Mouse (Mus musculus) forebrain, embryonic 14.5 days (tissue): ENCODE measurements around the gene Enox1. TPM values are rescaled to one million over a fixed set of nuclear protein-coding genes. Genes with fewer than 3 reads are reported as not detected.

Source experiments
- ATAC-seq: fragments of 200-750 bp; cut with Nextera tagmentation; 2 replicates; pipeline ENCODE4 v1.8.0; 2017; ENCODE audit warnings: mild to moderate bottlenecking, moderate library complexity
- DNase-seq: peaks from one replicate; pipeline ENCODE4 v3.0.0-alpha.2; 2015; ENCODE audit warnings: low spot score
- H3K27ac ChIP-seq: fragments of 300-500 bp; sonication (generic); 2 replicates; pipeline ENCODE4 v1.5.1; 2014; ENCODE audit warnings: low read depth, mild to moderate bottlenecking, control low read depth, low read length, moderate library complexity
- H3K27me3 ChIP-seq: fragments of 300-500 bp; sonication (generic); replicated peaks from 2 replicates; pipeline ENCODE4 v1.6.1; 2014; ENCODE audit warnings: low read length, control low read depth, mixed read lengths; ENCODE audit not compliant: control insufficient read depth, insufficient read depth
- H3K36me3 ChIP-seq: fragments of 300-500 bp; sonication (generic); 2 replicates; pipeline ENCODE4 v1.6.1; 2014; ENCODE audit warnings: low read length, control low read depth; ENCODE audit not compliant: control insufficient read depth, insufficient read depth
- H3K4me1 ChIP-seq: fragments of 300-500 bp; sonication (generic); 2 replicates; pipeline ENCODE4 v1.6.1; 2014; ENCODE audit warnings: antibody characterized with exemption, low read length, control low read depth; ENCODE audit not compliant: control insufficient read depth, insufficient read depth
- H3K4me2 ChIP-seq: fragments of 300-500 bp; sonication (generic); 2 replicates; pipeline ENCODE4 v1.6.1; 2014; ENCODE audit warnings: mild to moderate bottlenecking, control low read depth, low read length
- H3K4me3 ChIP-seq: fragments of 300-500 bp; sonication (generic); 2 replicates; pipeline ENCODE4 v1.5.1; 2014; ENCODE audit warnings: low read depth, low read length, control low read depth
- H3K9ac ChIP-seq: fragments of 300-500 bp; sonication (generic); 2 replicates; pipeline ENCODE4 v1.6.1; 2014; ENCODE audit warnings: mild to moderate bottlenecking, low read length, control low read depth, moderate library complexity
- H3K9me3 ChIP-seq: fragments of 300-500 bp; sonication (generic); replicated peaks from 2 replicates; pipeline ENCODE4 v1.6.1; 2016; ENCODE audit warnings: low read length, control low read depth, mixed read lengths; ENCODE audit not compliant: control insufficient read depth
- WGBS: fragments of 180-500 bp; shearing (Covaris S2); extraction: QIAGEN DNeasy Blood & Tissue Kit; methylation state at CpG from one replicate; pipeline ENCODE4 v1.1.7; 2014; 5-methylcytosine and 5-hydroxymethylcytosine counted together
- polyA plus RNA-seq: library from polyadenylated mRNA; unstranded; fragments of >200 nt; fragmentation: Nextera tagmentation; extraction: Ambion mirVana; gene quantifications from 2 replicates; pipeline ENCODE4 v1.2.1, GENCODE M21; 2014

Gene Enox1
- polyA plus RNA-seq, 1 experiment from 2014 or later = 28.0 TPM

DNA sequence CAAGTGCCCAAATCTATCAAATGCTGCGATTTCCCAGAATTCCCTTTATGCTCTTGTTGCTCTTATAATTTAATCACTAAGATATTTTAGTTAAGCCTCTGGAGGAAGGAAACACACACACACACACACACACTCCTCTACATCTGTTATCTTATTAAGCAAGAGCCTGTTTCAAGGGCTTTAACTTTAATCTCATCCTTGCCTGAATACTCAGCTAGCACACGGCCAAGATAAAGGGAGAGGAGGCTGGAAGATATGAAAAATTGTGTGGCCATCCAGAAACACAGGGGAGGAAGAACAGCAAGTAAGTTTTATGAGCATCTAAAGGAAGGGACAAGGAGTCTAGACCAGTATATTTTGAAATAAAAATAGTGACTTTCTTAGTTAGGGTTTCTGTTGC is 489.6 kb downstream of the Enox1 start:
- WGBS = 87% methylated on average over 2 of the region's 2 CpGs
- Histone ChIP-seq H3K27ac (no peak overlapping the region), H3K9me3 (no peaks in the 10 kb centered on the region), H3K27me3 (no peaks in the 10 kb centered on the region), H3K4me3 (no peak overlapping the region), H3K36me3 (0 out of 2 replicates have a peak, but pooled peaks cover 2% of the 10 kb centered on the region), H3K9ac (no peak overlapping the region), H3K4me2 (no peak overlapping the region), H3K4me1 (peaks cover 15% of the 10 kb centered on the region; the same call in 1 of the 2 replicates)
- DNase-seq (no peak), ATAC-seq (no peak)

DNA sequence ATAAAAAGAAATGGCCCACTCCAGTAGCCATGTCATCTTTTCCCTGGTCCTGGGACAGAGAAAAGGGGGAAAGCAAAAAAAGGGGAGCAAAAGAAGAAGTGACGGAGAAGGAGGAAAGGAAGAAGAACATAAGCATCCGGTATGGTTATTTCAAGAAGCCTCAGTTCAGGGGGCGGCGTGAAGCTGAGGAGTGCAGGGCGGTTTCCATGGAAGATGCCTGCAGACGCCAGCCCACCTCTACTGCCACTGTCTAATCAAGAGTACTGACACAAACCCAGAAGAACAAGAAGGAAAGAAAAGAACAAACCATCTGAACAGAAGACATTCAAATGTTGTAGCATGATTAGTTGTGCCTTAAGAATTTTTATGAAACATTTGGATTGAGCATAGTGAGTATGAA is 490.5 kb downstream of the Enox1 start:
- Histone ChIP-seq H3K4me1 (peaks cover 11% of the 10 kb centered on the region; the same call in 1 of the 2 replicates), H3K27ac (no peak overlapping the region), H3K4me2 (no peak overlapping the region), H3K9me3 (no peaks in the 10 kb centered on the region), H3K9ac (no peak overlapping the region), H3K36me3 (0 out of 2 replicates have a peak, but pooled peaks cover 2% of the 10 kb centered on the region), H3K27me3 (no peaks in the 10 kb centered on the region), H3K4me3 (no peak overlapping the region)
- DNase-seq (no peak), ATAC-seq (no peak)
- WGBS = 98% methylated on average over 6 of the region's 6 CpGs

DNA sequence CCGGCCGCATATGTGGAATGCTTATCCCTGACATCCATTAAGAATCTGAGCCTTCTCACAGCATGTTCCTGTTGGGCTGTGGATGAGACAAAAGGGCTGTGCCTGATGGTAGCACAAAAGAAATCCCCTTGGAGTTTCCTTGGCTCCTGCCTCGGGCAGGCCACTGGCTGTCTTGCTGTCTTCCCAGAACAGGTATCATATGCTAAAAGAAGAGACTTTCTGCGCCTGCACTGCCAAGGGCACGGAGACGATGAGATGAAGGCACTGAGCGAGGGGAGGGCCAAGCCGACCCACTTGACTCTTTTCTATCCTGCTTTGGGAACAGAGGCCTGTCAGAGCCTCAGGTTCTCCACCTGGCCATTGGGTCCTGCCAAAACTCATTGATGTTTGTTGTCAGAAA is 491.7 kb downstream of the Enox1 start:
- Histone ChIP-seq H3K36me3 (0 out of 2 replicates have a peak, but pooled peaks cover 2% of the 10 kb centered on the region), H3K9ac (no peak overlapping the region), H3K4me2 (no peak overlapping the region), H3K4me1 (peaks cover 16% of the 10 kb centered on the region), H3K27ac (no peak overlapping the region), H3K27me3 (no peaks in the 10 kb centered on the region), H3K9me3 (no peaks in the 10 kb centered on the region), H3K4me3 (no peak overlapping the region)
- 73% methylated on average over 8 of the region's 8 CpGs for WGBS
- DNase-seq (no peak), ATAC-seq (no peak)

DNA sequence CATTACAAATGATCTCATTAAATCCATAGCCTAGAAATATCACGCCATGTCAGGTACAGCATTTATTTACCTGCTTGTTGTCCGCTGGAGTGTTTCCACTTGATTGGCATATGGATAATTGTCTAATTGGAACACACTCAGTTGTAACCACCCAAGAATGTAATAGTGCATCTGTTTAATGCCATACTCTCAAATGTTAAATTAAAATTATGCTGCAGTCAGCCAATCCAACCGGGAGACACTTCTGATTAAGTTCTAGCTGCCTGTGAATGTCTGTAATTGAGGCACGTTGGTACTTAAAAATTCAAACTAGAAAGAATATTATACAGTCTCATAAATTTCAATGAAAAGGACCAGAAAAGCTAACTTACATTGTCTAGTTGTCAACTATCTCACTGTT is 502.2 kb downstream of the Enox1 start:
- Histone ChIP-seq H3K4me2 (no peak overlapping the region), H3K36me3 (no peaks in the 10 kb centered on the region), H3K4me3 (no peak overlapping the region), H3K9me3 (no peaks in the 10 kb centered on the region; the same call in 1 of the 2 replicates), H3K27ac (no peak overlapping the region), H3K9ac (no peak overlapping the region), H3K4me1 (no peaks in the 10 kb centered on the region), H3K27me3 (no peaks in the 10 kb centered on the region)
- DNase-seq = no peak
- no peak for ATAC-seq
- WGBS = 66% methylated on average over 4 of the region's 4 CpGs

GRCm38 (mm10) chr14:77662273-77662672 is 505.7 kb downstream of the Enox1 start:
- Histone ChIP-seq H3K4me3 (no peak overlapping the region), H3K4me2 (no peak overlapping the region), H3K9ac (no peak overlapping the region), H3K36me3 (0 out of 2 replicates have a peak, but pooled peaks cover 3% of the 10 kb centered on the region), H3K9me3 (no peaks in the 10 kb centered on the region), H3K27me3 (no peaks in the 10 kb centered on the region), H3K4me1 (no peaks in the 10 kb centered on the region), H3K27ac (no peak overlapping the region)
- DNase-seq (no peak), ATAC-seq (no peak)
- WGBS = 59% methylated on average over 7 of the region's 7 CpGs

DNA sequence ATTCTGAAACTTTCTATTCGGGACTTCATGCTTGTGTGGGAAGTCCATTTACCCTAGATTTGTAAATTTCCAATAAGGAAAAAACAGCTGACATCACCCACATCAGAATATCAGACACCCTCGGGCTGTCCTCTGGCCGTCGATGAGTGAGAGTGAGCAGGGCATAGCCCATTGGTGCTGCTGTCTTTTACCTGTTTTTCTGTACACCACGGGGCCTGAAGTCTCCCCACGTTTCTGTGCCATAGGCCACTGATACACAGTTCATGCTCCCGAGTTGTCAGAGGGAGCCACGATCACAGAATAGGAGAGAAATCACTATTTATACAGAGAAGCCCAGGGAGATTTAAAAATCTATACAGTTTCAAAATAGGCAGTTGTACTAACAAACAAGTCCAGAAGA is 506.4 kb downstream of the Enox1 start:
- H3K27ac ChIP-seq = no peak overlapping the region
- H3K27me3 ChIP-seq = no peaks in the 10 kb centered on the region
- H3K4me3 ChIP-seq = no peak overlapping the region
- no peaks in the 10 kb centered on the region for H3K9me3 ChIP-seq
- H3K4me1 ChIP-seq = no peaks in the 10 kb centered on the region
- no peak overlapping the region for H3K4me2 ChIP-seq
- ATAC-seq = no peak
- no peak overlapping the region; the same call in 1 of the 2 replicates for H3K9ac ChIP-seq
- 83% methylated on average over 8 of the region's 8 CpGs for WGBS
- 0 out of 2 replicates have a peak, but pooled peaks cover 3% of the 10 kb centered on the region for H3K36me3 ChIP-seq
- no peak for DNase-seq

GRCm38 (mm10) chr14:77668096-77668495 is 511.5 kb downstream of the Enox1 start:
- Histone ChIP-seq H3K9me3 (no peaks in the 10 kb centered on the region), H3K36me3 (0 out of 2 replicates have a peak, but pooled peaks cover 3% of the 10 kb centered on the region), H3K4me1 (peaks cover 22% of the 10 kb centered on the region), H3K9ac (no peak overlapping the region), H3K27ac (no peak overlapping the region; the same call in 1 of the 2 replicates), H3K4me2 (no peak overlapping the region), H3K27me3 (no peaks in the 10 kb centered on the region), H3K4me3 (no peak overlapping the region)
- 24% methylated on average over 3 of the region's 3 CpGs for WGBS
- ATAC-seq (0 out of 2 replicates have a peak, but pooled peaks have one; percentile 22), DNase-seq (peak; percentile 44)

GRCm38 (mm10) chr14:77669494-77669893 is 512.9 kb downstream of the Enox1 start:
- Histone ChIP-seq H3K4me2 (no peak overlapping the region), H3K4me1 (peaks cover 25% of the 10 kb centered on the region), H3K36me3 (0 out of 2 replicates have a peak, but pooled peaks cover 3% of the 10 kb centered on the region), H3K4me3 (no peak overlapping the region), H3K9me3 (no peaks in the 10 kb centered on the region), H3K27me3 (no peaks in the 10 kb centered on the region), H3K27ac (peak overlapping the region; percentile 70; the same call in 1 of the 2 replicates), H3K9ac (no peak overlapping the region)
- ATAC-seq (peak; percentile 61), DNase-seq (peak; percentile 55)
- WGBS = 62% methylated on average over 7 of the region's 7 CpGs

- Histone ChIP-seq H3K4me1 (peaks cover 25% of the 10 kb centered on the region), H3K27me3 (no peaks in the 10 kb centered on the region), H3K9ac (no peak overlapping the region), H3K27ac (peak overlapping the region; percentile 40; the same call in 1 of the 2 replicates), H3K4me2 (no peak overlapping the region), H3K4me3 (no peak overlapping the region), H3K9me3 (no peaks in the 10 kb centered on the region), H3K36me3 (0 out of 2 replicates have a peak, but pooled peaks cover 3% of the 10 kb centered on the region)
- 72% methylated on average over 5 of the region's 5 CpGs for WGBS
- peak; percentile 47; the same call in 1 of the 2 replicates for ATAC-seq
- DNase-seq = peak; percentile 68
Measured at GRCm38 (mm10) chr14:77670945-77671344, 514.4 kb downstream of the Enox1 start.
